Mouse (Mus musculus) stomach, postnatal 0 days (tissue): ENCODE results near the gene Uvrag. TPM values are rescaled to one million over a fixed set of nuclear protein-coding genes. Genes with fewer than 3 reads are reported as not detected.
A peak's percentile ranks its signal among the peaks of the same experiment; 100 is the strongest.

Source experiments
- ATAC-seq: fragments of 200-750 bp; cut with Nextera tagmentation; 2 replicates; pipeline ENCODE4 v1.8.0; 2017; ENCODE audit not compliant: low FRiP score, low TSS enrichment
- DNase-seq: peaks from one replicate; pipeline ENCODE4 v3.0.0-alpha.2; 2016; ENCODE audit warnings: low spot score
- H3K27ac ChIP-seq: fragments of 300-500 bp; sonication (generic); replicated peaks from 2 replicates; pipeline ENCODE4 v1.5.1; 2014; ENCODE audit warnings: mild to moderate bottlenecking, control low read depth
- H3K27me3 ChIP-seq: fragments of 300-500 bp; sonication (generic); 2 replicates; pipeline ENCODE4 v1.6.1; 2014; ENCODE audit warnings: low read length; ENCODE audit not compliant: control insufficient read depth, insufficient read depth
- H3K36me3 ChIP-seq: fragments of 300-500 bp; sonication (generic); 2 replicates; pipeline ENCODE4 v1.6.1; 2014; ENCODE audit warnings: low read length, mixed read lengths; ENCODE audit not compliant: control insufficient read depth, insufficient read depth
- H3K4me1 ChIP-seq: fragments of 300-500 bp; sonication (generic); replicated peaks from 2 replicates; pipeline ENCODE4 v1.6.1; 2014; ENCODE audit warnings: antibody characterized with exemption; ENCODE audit not compliant: control insufficient read depth, insufficient read depth
- H3K4me2 ChIP-seq: fragments of 300-500 bp; sonication (generic); replicated peaks from 2 replicates; pipeline ENCODE4 v1.6.1; 2014; ENCODE audit warnings: low read depth, mild to moderate bottlenecking, control low read depth, moderate library complexity
- H3K4me3 ChIP-seq: fragments of 300-500 bp; sonication (generic); 2 replicates; pipeline ENCODE4 v1.5.1; 2014; ENCODE audit warnings: low read depth, low read length, control low read depth
- H3K9ac ChIP-seq: fragments of 300-500 bp; sonication (generic); 2 replicates; pipeline ENCODE4 v1.6.1; 2014; ENCODE audit warnings: mild to moderate bottlenecking, low read length, control low read depth, mixed read lengths
- H3K9me3 ChIP-seq: fragments of 300-500 bp; sonication (generic); 2 replicates; pipeline ENCODE4 v1.6.1; 2016; ENCODE audit warnings: low read length; ENCODE audit not compliant: control insufficient read depth
- CTCF ChIP-seq: IDR thresholded peaks from 2 replicates; pipeline ENCODE4 v1.5.1; 2016; ENCODE audit warnings: antibody characterized with exemption, low read depth, mild to moderate bottlenecking, moderate library complexity
- EP300 ChIP-seq: optimal IDR thresholded peaks from 2 replicates; pipeline ENCODE3; 2016; ENCODE audit warnings: antibody characterized with exemption
- WGBS: fragments of 180-500 bp; shearing (Covaris S2); extraction: QIAGEN DNeasy Blood & Tissue Kit; methylation state at CpG from one replicate; pipeline ENCODE4 v1.1.7; 2014; 5-methylcytosine and 5-hydroxymethylcytosine counted together
- polyA plus RNA-seq: library from polyadenylated mRNA; unstranded; fragments of >200 nt; fragmentation: Nextera tagmentation; extraction: Ambion mirVana; gene quantifications from 2 replicates; pipeline ENCODE4 v1.2.1, GENCODE M21; 2015

Gene Uvrag
- polyA plus RNA-seq, 1 experiment from 2014 or later: 9.8 TPM

DNA sequence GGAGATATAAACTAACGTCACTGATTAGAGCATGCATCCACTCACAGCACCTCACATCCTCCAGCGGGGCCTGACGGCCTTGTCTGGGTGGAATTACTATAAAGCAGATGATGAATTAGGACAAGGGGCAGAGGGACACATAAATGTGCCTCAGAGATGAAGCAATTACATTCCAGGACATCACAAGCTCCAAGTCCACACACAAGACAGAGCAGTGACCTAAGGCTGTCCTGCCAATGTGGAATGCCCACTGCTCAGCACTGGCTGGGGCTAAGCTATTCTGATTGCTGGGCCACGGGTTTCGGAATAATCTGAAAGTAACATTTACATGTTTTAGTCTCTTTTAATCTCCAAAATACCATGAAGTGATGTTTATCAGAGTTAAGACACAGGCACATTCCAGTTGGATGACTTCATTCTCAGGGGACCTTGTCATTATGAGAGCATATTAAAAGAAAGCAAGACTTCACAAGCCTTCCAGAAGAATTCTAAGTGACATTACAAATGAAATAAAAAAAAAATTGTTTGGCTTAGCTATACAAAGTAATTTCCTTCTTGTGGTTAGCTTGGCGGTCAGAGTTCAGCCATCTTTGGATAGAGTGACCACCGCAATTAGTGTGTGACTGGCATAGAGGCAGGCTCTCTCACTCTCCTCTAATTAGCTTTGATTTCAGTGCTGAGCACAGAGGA is 212.5 kb downstream of the Uvrag start:
- H3K36me3 ChIP-seq: no peaks in the 10 kb centered on the region
- peaks cover 4% of the 10 kb centered on the region for H3K4me1 ChIP-seq
- TF ChIP-seq EP300: no peak
- TF ChIP-seq CTCF: no peak
- H3K27me3 ChIP-seq: no peaks in the 10 kb centered on the region
- no peak overlapping the region for H3K9ac ChIP-seq
- H3K27ac ChIP-seq: no peak overlapping the region
- no peak overlapping the region for H3K4me2 ChIP-seq
- no peak for ATAC-seq
- DNase-seq: no peak
- H3K9me3 ChIP-seq: no peaks in the 10 kb centered on the region
- WGBS: 40% methylated on average over 7 of the region's 7 CpGs
- H3K4me3 ChIP-seq: no peak overlapping the region

GRCm38 (mm10) chr7:98926906-98927528 is 213.9 kb downstream of the Uvrag start:
- no peak overlapping the region for H3K9ac ChIP-seq
- H3K27me3 ChIP-seq: no peaks in the 10 kb centered on the region
- ATAC-seq: peak; percentile 42
- WGBS: 63% methylated on average over 10 of the region's 10 CpGs
- H3K4me3 ChIP-seq: no peak overlapping the region
- H3K36me3 ChIP-seq: no peaks in the 10 kb centered on the region
- TF ChIP-seq EP300 (no peak), CTCF (no peak)
- no peak overlapping the region for H3K4me2 ChIP-seq
- peaks cover 4% of the 10 kb centered on the region for H3K4me1 ChIP-seq
- no peaks in the 10 kb centered on the region for H3K9me3 ChIP-seq
- H3K27ac ChIP-seq: peak overlapping the region; percentile 53
- no peak for DNase-seq

DNA sequence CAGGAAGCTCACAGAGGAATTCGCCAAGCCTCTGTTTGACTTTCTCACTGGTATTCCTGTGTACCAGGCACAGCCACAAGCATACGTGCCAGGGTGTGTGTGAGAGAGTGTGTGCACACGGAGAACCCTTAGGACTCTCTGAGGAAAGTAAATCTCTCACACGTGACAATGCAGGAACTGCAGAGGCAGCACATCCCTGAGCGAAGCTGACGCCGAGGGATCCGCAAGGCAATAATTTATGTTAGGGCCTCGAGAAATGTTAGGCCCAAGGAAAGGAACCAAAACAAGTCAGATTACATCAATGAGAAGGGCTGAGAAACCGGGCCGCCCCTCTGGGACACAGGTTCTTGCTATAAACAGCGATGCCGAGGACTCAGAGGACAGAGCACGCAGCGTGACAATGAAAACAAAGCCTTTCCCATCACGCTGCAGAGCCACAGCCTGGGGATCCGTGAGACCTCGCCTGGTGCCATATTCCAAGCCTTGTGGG is 216.5 kb downstream of the Uvrag start:
- Histone ChIP-seq H3K9me3 (no peaks in the 10 kb centered on the region), H3K4me3 (no peak overlapping the region), H3K9ac (no peak overlapping the region), H3K4me1 (peaks cover 4% of the 10 kb centered on the region), H3K36me3 (no peaks in the 10 kb centered on the region), H3K27me3 (no peaks in the 10 kb centered on the region), H3K27ac (peak overlapping the region; percentile 83), H3K4me2 (0 out of 2 replicates have a peak overlapping the region, but pooled peaks have one; percentile 21)
- peak; percentile 95 for ATAC-seq
- 30% methylated on average over 18 of the region's 18 CpGs for whole genome bisulfite sequencing
- DNase-seq: peak; percentile 80
- TF ChIP-seq CTCF (no peak), EP300 (no peak)

DNA sequence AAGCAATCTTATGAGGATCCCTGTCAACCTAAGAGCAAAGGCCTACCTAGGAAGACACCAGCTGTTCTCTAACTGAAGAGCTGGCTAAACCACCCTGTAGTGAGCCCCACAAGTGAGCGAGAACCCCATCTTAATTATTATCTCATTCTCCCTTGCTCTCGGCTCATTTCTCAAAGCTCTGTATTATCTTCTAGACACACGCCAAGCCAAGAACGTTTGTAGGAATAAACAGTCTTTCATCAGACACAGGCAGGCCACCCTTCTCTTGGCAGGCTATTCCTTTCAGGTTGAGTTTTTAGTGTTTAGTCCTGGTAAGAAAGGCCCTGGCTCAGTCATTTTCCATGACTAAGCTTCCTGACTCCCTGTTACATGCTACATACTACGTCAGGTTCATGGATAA is 218.0 kb downstream of the Uvrag start:
- DNase-seq: no peak
- Histone ChIP-seq H3K4me3 (no peak overlapping the region), H3K27me3 (no peaks in the 10 kb centered on the region)

GRCm38 (mm10) chr7:98917407-98917806 is 223.5 kb downstream of the Uvrag start:
- H3K27me3 ChIP-seq: no peaks in the 10 kb centered on the region
- DNase-seq (no peak), ATAC-seq (no peak)
- H3K4me1 ChIP-seq: peaks cover 2% of the 10 kb centered on the region; the same call in 1 of the 2 replicates
- H3K27ac ChIP-seq: no peak overlapping the region
- H3K9ac ChIP-seq: no peak overlapping the region
- H3K4me2 ChIP-seq: no peak overlapping the region
- H3K4me3 ChIP-seq: no peak overlapping the region
- H3K9me3 ChIP-seq: no peaks in the 10 kb centered on the region
- H3K36me3 ChIP-seq: no peaks in the 10 kb centered on the region
- 55% methylated on average over 5 of the region's 5 CpGs for WGBS
- TF ChIP-seq EP300 (no peak), CTCF (no peak)

More for the DNA sequence above, 218.0 kb downstream of the Uvrag start:
- TF ChIP-seq CTCF (no peak), EP300 (no peak)
- no peak overlapping the region for H3K4me2 ChIP-seq
- ATAC-seq: no peak
- H3K4me1 ChIP-seq: no peaks in the 10 kb centered on the region; the same call in 1 of the 2 replicates
- no peak overlapping the region for H3K27ac ChIP-seq
- H3K36me3 ChIP-seq: no peaks in the 10 kb centered on the region
- no peaks in the 10 kb centered on the region for H3K9me3 ChIP-seq
- 52% methylated on average over 5 of the region's 5 CpGs for WGBS
- H3K9ac ChIP-seq: no peak overlapping the region

DNA sequence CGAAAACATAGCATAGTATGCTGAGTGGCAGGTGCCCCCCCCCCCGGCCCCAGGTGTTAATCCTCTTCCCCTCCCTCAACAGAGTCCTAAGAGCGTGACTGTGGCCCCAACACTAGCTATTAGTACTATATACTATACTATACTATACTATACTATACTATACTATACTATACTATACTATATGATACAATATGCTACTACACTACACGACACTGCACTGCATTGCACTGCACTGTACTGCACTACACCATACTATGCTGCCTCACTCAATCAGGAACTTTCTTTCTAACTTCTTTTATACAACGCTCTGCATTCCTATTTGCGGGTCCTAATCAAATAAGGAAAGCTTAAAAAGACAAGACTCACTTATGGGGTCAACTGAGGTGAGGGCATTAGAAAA is 224.4 kb downstream of the Uvrag start:
- Histone ChIP-seq H3K9ac (no peak overlapping the region), H3K36me3 (no peaks in the 10 kb centered on the region), H3K4me2 (no peak overlapping the region), H3K27ac (no peak overlapping the region), H3K4me1 (peaks cover 2% of the 10 kb centered on the region; the same call in 1 of the 2 replicates), H3K4me3 (no peak overlapping the region), H3K9me3 (no peaks in the 10 kb centered on the region), H3K27me3 (no peaks in the 10 kb centered on the region)
- 78% methylated on average over 6 of the region's 6 CpGs for WGBS
- DNase-seq: no peak
- no peak for TF ChIP-seq CTCF
- no peak for ATAC-seq
